ENCODE assay signal across 21 mouse cellular contexts in genomic region chr17:62461304-62462245, GRCm38 (mm10).
DNase-seq lines count a peak whose midpoint lies in the region; ATAC-seq lines count a peak whose summit lies in the region.
"Had no signal": no experiment of that assay in that cellular context is flagged by ENCODE, and none has a peak within 500 bp of the region (broad histone marks: within the 10 kb centered on the region; RNA-seq: fewer than 3 reads in every experiment).

No protein-coding gene starts in this region.

- intact Hi-C loops in heart, postnatal 10 days (cut with DNase I): no loop called here

- H3K27ac ChIP-seq in embryonic facial prominence, embryonic 14.5 days (replicated peaks; ENCODE audit: low read depth, low read length): no peak overlapping the region; the same call in 1 of the 2 replicates
- H3K27ac ChIP-seq in stomach, embryonic 16.5 days (ENCODE audit: low read length): no peak overlapping the region
- H3K27ac ChIP-seq: hindbrain, embryonic 15.5 days; limb, embryonic 10.5 days; midbrain, embryonic 12.5 days; neural tube, embryonic 15.5 days had no signal

- H3K27me3 ChIP-seq in embryonic facial prominence, embryonic 14.5 days (replicated peaks; ENCODE audit: control insufficient read depth, insufficient read depth, low read length): no peaks in the 10 kb centered on the region
- no peaks in the 10 kb centered on the region for H3K27me3 ChIP-seq in stomach, embryonic 16.5 days (ENCODE audit: control insufficient read depth, insufficient read depth, low read length)
- H3K27me3 ChIP-seq: hindbrain, embryonic 15.5 days; midbrain, embryonic 12.5 days; neural tube, embryonic 15.5 days had no signal

- 47% methylated on average over 17 of the region's 17 CpGs for WGBS in embryonic facial prominence, embryonic 14.5 days
- 25% methylated on average over 17 of the region's 17 CpGs for WGBS in stomach, embryonic 16.5 days

- no peak for ATAC-seq in embryonic facial prominence, embryonic 14.5 days (ENCODE audit: low read depth)
- peak; percentile 80 for ATAC-seq in stomach, embryonic 16.5 days (ENCODE audit: insufficient read depth, low FRiP score)

- no peak overlapping the region for H3K9ac ChIP-seq in embryonic facial prominence, embryonic 14.5 days (ENCODE audit: low read depth, low read length)
- H3K9ac ChIP-seq in stomach, embryonic 16.5 days (ENCODE audit: low read length): no peak overlapping the region
- H3K9ac ChIP-seq: hindbrain, embryonic 15.5 days; midbrain, embryonic 12.5 days; neural tube, embryonic 15.5 days had no signal

- no peaks in the 10 kb centered on the region for H3K9me3 ChIP-seq in embryonic facial prominence, embryonic 14.5 days (ENCODE audit: control insufficient read depth, low read length)
- H3K9me3 ChIP-seq in stomach, embryonic 16.5 days (replicated peaks; ENCODE audit: control insufficient read depth, low read length): no peaks in the 10 kb centered on the region
- H3K9me3 ChIP-seq: hindbrain, embryonic 15.5 days; limb, embryonic 10.5 days; midbrain, embryonic 12.5 days; neural tube, embryonic 15.5 days had no signal

- H3K36me3 ChIP-seq in embryonic facial prominence, embryonic 14.5 days (ENCODE audit: control insufficient read depth, insufficient read depth, low read length): no peaks in the 10 kb centered on the region
- H3K36me3 ChIP-seq in stomach, embryonic 16.5 days (ENCODE audit: control insufficient read depth, insufficient read depth, low read length): no peaks in the 10 kb centered on the region
- H3K36me3 ChIP-seq: hindbrain, embryonic 15.5 days; limb, embryonic 10.5 days; midbrain, embryonic 12.5 days; neural tube, embryonic 15.5 days had no signal

- no peak overlapping the region for H3K4me3 ChIP-seq in embryonic facial prominence, embryonic 14.5 days (ENCODE audit: low read depth, low read length)
- no peak overlapping the region for H3K4me3 ChIP-seq in stomach, embryonic 16.5 days (replicated peaks; ENCODE audit: low read length)
- H3K4me3 ChIP-seq: hindbrain, embryonic 15.5 days; limb, embryonic 10.5 days; midbrain, embryonic 12.5 days; myocyte; neural tube, embryonic 15.5 days had no signal

- 0 out of 2 replicates have a peak, but pooled peaks cover 2% of the 10 kb centered on the region for H3K4me1 ChIP-seq in embryonic facial prominence, embryonic 14.5 days (ENCODE audit: control insufficient read depth, insufficient read depth, low read length)
- H3K4me1 ChIP-seq in stomach, embryonic 16.5 days (ENCODE audit: control insufficient read depth, insufficient read depth, low read length): no peaks in the 10 kb centered on the region
- H3K4me1 ChIP-seq: hindbrain, embryonic 15.5 days; midbrain, embryonic 12.5 days; neural tube, embryonic 15.5 days had no signal

- H3K4me2 ChIP-seq in embryonic facial prominence, embryonic 14.5 days (ENCODE audit: low read depth, low read length): no peak overlapping the region
- peak overlapping the region; percentile 9; the same call in 1 of the 2 replicates for H3K4me2 ChIP-seq in stomach, embryonic 16.5 days (ENCODE audit: low read depth, low read length)
- H3K4me2 ChIP-seq: heart, embryonic 11.5 days; hindbrain, embryonic 15.5 days; liver, embryonic 11.5 days; midbrain, embryonic 12.5 days; neural tube, embryonic 15.5 days had no signal

- DNase-seq in layer of hippocampus, adult 9-10 months (ENCODE audit: low spot score): peak; percentile 5
- DNase-seq in layer of hippocampus, adult 9-11 months: no peak
- peak; percentile 64 for DNase-seq in embryo, embryonic 10 days (ENCODE audit: low spot score)
- peak; percentile 57 for DNase-seq in embryonic facial prominence, embryonic 14.5 days (ENCODE audit: low spot score)
- DNase-seq in heart, postnatal 10 days: no peak
- DNase-seq in cerebellum, adult 18-20 months: no peak
- DNase-seq: adrenal gland, postnatal 25 days; B cell, adult 2 months; cerebellum, adult 9-10 months; layer of hippocampus, postnatal 36 days; lung, postnatal 14 days; right cerebral cortex, postnatal 25 days; thymus, postnatal 4 days had no signal

Comparison
In these comparisons a context has a peak if more than half of its experiments do, and no peak if none do; other contexts are left out.
1. DNase-seq: peak in layer of hippocampus, adult 9-10 months (single experiment), embryo, embryonic 10 days (single experiment) and embryonic facial prominence, embryonic 14.5 days (single experiment); none in layer of hippocampus, adult 9-11 months (single experiment), heart, postnatal 10 days (0 of 2) and cerebellum, adult 18-20 months (0 of 2).